Mouse (Mus musculus): Measurements from ENCODE around the gene Tirap. TPM values are rescaled to one million over a fixed set of nuclear protein-coding genes. Genes with fewer than 3 reads are reported as not detected.
A peak's percentile ranks its signal among the peaks of the same experiment; 100 is the strongest.

Tirap gene
- total RNA-seq (2022), result 1 to 10 TPM; 2.6 to 6.6 (median 3.2) TPM

DNA sequence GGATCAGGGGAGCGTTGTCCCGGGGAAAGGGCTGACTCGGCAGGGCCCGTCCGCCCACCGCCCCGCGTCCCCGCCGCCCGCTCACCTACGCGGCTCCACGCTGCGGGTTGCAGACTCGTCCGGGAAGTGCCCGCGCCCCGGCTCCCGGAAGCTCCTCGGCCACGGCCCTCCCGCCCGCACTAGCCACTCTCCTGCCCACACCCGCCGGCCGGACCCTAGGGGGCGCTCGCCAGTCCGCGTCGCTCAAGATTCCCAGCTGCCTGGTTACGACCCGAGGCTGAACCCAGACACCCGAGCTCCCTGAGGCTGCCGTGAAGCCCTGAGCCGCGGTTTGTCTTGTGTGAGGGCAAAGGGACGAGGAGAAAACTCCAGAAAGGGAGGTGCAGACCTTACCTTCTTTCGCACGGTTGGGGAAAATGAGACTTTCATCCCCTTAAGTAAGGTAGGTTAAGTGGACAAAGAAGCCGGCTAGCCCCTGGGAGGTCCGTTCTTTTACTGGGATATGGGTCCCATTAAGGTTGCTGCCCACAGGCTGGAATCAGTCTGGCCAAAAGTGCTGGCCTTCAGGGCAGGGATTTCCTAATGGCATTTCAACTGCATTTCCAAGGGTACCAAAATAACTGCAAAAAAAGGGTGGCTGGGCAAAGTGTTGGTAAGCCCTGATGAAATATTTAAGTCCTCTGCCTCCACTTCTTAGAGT, at the start of gene Tirap, which contains the start of gene Srpr:
Gene Tirap (minus strand): TSS at position 520 of the 700 bp plus-strand sequence.
Gene Srpr (plus strand): TSS at position 404 of the 700 bp plus-strand sequence.
- DNase-seq (ENCODE audit: low spot score in 2 of 2), result peak; percentile 61 to 71

DNA sequence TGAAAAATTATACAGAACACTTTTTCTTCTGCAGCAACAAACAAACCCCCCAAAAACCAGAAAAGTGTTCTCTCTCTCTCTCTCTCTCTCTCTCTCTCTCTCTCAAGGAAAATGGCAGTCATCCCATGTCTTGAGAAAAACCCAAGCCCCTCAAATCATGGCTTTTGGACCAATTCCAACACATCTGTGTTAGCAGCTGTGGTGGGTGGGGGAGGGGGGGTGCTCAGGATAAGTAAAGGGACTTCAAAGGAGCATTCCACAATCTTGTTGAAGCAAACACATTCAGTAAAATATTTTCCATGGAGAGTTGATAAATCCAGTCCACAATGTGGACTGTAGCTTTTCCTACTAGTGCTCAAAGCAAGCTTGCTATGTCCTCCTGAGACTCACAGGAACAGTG, 49.4 kb upstream of the Tirap start:
- DNase-seq (ENCODE audit: low spot score in 2 of 2), result no peak

DNA sequence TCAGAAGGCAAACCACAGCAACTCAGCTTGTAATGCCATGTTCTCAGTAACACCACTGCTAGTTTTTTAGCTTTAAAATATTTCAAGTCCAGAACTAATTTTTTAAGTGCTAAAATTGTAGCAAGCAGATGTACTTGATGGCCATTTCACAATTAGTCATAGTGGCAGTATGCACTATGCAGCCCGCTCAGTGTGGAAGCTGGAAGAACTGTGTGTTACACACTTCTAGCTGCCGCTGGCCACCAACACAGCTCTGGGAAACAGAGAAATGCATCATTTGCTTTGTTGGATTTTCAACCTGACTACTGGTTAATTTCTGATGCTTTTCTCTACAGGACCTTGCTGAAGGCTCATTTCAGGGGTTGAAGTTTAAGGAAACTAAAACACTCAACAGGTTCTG, 47.3 kb upstream of the Tirap start:
- no peak for DNase-seq (ENCODE audit: low spot score in 2 of 2)

DNA sequence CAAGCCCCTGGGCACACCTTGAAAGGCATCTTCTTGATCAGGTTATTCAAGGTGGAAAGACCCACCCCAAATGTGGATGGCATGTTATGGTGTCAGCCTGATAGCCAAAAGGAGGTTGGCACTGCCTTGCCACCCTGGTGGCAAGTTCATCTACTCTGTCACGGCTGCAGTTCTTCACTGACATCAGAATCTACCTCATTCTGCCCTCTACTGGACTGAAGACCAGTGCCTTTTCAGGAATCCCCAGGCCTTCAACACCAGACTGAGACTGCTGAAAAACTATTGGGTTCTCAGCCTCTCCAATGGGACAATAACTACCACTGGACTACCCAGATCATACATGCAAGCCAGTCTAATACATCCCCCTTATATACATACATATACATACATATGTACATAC, 39.6 kb upstream of the Tirap start:
- no peak for DNase-seq (ENCODE audit: low spot score in 2 of 2)

DNA sequence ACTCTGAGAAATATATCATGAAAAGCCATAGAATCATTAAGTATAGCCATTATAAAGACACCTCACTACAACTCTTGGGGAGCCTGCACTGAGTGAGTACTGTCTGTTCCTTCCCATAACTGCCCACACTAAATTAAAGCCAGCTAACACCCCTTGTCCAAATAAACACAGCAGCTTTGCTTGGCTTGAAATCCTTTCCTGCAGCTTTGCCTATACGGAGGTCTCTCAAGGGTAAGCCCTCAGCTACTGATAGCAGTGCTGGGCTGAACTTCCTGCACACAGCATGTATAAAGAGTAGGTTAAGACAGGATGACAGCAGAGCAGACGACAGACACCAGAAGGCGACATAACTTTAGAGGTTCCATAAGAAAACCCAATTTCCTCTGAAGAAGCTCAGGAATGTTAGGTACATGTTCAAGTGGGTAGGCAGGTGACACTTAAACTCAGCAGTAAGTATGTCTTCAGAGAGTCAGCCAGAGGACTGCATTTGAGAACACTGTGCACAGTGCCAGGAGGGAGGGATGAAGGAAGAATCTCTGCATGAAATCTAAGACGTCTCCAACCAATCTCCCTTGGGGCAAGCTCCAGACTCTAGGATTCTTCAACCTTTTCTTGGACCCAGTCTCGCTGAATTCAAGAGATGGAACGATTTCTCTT, 39.0 kb upstream of the Tirap start:
- DNase-seq (ENCODE audit: low spot score in 2 of 2), result no peak

DNA sequence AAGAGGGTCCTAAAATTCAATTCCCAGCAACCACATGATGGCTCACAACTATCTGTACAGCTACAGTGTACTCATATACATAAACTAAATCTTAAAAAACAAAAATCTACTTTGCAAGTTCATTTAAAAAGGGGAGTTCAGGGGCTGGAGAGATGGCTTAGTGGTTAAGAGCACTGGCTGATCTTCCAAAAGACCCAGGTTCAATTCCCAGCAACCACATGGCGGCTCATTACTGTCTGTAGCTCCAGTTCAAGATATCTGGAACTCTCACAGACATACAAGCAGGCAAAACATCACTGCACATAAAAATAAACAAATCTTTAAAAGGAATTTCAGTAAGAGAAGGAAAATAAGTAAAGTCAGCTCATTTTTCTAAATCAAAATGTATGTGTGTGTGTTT, 38.3 kb upstream of the Tirap start:
- no peak for DNase-seq (ENCODE audit: low spot score in 2 of 2)

- no peak for DNase-seq (ENCODE audit: low spot score in 2 of 2)
Measured at GRCm38 (mm10) chr9:35235996-35236395, 35.9 kb upstream of the Tirap start.

DNA sequence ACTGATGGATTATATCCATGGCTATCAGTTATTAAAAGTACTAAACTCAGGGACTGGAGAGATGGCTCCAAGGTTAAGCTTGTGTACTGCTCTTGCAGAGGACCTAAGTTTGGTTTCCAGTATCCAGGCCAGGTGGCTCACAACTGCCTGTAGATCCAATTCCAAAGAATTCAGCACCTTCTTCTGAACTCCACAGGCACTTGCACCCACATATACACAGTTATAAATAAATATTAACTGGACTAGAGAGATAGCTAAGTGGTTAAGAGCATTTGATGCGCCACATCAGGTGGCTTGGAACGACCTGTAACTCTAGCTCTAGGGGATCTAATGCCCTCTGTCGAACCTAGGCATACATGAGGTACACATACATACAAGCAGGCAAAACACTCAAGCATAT, 28.6 kb upstream of the Tirap start:
- no peak for DNase-seq (ENCODE audit: low spot score in 2 of 2)

DNA sequence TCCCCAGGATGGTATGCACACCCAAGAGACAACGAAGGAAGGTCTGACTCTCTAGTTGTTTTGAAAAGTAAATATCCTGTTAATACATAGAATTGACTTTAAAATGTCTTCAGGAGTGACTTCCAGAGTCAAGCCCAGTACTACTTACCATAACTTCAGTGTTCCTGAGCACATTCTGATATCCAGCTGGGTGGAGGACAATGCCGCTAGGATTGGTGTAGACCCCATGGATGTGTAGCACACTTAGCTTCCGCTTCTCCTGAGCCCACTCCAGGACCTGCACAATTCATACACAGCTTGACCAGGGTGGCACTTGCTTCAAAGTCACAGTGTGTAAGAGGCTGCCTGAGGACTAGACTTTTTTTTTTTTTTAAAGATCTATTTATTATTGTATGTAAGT, 23.4 kb upstream of the Tirap start:
- no peak for DNase-seq (ENCODE audit: low spot score in 2 of 2)

DNA sequence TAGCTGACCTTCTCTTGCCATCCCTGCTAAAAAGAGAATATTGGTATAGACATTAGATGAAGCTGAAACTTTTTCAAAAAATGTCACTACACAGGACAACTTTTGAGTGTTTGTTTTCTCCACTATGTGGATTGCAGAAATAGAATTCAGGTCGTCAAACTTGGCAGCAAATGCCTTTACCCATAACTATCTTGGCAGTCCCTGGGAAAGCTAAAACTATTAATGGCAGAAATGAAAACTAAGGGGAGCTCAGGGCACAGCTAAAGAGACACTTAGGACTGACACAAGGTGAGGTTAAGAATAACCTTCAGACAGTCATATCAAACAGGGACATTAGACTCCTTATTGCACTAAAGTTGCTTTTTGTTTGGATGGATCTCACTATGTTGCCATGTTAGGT, 17.9 kb upstream of the Tirap start:
- DNase-seq (ENCODE audit: low spot score in 2 of 2), result no peak

- DNase-seq (ENCODE audit: low spot score in 2 of 2), result no peak
Measured at GRCm38 (mm10) chr9:35211573-35212511, 11.8 kb upstream of the Tirap start.

DNA sequence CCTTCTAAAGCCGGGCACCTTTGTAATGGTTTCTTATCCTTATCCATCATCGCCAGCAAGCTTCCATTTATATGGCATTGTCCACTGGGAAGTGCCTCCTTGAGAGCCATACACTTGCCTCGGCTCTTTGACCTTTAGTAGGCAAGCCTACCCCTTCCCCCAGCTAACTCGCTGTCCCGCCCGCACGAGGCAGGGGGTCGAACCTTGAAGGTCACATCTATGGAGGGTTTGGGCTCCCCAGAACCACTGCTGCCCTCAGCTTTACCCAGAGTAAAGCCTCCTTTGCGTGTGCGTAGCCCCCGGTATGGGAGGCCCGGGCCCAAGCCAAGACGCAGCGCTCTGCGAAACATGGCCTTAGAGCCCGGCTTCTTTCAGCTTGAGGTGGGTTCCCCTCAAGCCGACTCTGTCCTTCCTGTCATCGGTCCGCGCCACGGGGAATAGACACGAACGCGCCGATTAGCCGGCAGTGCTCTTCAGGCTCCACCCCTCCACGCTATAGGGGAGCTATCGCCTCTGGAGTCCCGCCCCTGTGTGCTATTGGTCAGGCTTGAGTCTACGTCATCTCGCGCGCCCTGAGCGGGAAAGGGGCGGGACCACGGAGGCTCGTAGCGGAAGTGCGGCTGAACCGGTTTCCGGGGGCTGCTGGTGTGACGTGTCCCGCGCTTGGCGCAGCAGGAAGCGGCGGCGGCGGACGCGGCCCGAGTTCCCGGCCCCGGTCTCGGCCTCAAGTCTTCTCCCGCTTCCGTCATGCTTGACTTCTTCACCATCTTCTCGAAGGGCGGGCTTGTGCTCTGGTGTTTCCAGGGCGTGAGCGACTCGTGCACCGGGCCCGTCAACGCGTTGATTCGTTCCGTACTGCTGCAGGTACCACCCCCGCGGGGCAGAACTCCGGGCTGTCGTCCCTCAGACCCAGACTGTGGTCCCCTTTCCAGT, 10.7 kb upstream of the Tirap start, which contains the start of gene Foxred1:
Gene Foxred1 (minus strand): TSS at position 514 of the 933 bp plus-strand sequence.
- peak; percentile 98 to 99 for DNase-seq (ENCODE audit: low spot score in 2 of 2)

DNA sequence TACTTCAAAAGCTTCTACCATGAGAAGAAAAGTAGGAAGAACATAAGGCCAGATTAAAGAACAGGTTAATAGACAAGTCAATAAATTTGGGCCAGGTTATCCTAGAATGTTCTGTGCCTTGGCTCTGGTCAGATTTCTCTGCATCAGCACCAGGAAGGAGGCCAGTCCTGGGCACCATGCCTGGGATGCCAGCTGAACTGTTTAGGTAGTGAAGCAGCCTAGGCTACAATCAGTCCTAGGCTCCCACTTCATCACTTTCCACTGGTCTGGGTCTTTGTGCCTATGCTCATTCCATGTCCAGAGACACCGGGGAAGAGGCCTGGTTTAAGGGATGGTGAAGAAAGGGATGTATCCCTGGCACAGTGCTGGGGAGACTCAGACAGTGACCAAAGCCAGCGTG, 4.3 kb upstream of the Tirap start:
- DNase-seq (ENCODE audit: low spot score in 2 of 2), result no peak

DNA sequence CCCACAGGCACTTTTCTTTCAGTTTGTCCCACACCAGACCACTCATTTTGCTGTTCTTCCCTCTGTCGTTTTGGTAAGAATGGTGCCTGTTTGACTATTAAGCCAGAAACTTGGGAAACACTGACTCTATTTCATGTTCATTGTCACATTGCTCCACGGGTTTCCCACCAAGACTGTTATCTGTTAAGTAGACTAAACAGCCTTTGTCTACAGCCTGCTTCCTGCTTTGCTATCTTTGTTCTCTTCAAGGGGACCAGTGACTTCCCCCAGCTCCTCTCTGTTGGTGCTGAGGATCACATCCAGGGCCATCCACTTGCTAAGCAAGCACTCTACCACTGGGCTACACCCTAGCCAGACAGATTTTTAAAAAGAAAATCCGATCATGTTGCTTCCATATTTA, 3.4 kb upstream of the Tirap start:
- DNase-seq (ENCODE audit: low spot score in 2 of 2), result no peak

DNA sequence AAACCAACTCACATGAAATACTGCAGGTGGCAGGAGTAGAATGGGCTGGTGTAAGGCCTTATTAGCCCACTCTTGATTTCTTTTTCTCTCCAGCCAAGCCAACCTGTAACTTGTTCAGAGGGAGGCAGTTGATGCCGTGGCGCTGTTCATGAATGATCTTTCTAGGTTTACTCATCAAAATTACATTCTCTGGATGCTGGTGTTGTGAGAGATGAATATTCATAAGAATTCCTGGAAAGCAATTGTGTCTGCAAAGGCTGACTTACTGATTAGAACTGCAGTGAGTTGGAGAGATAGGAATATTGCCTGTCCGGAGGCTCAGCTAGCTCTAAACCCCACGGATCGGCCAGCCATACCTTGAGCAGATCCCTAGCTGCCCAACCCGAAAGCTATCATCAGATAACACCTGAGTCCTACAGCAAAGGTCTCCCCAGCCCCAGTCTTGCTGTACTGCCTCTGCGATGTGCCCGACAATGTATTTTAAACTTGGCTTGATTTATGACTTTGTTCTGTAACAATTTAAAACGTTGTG, 504 bp upstream of the Tirap start:
- DNase-seq (ENCODE audit: low spot score in 2 of 2), result no peak

DNA sequence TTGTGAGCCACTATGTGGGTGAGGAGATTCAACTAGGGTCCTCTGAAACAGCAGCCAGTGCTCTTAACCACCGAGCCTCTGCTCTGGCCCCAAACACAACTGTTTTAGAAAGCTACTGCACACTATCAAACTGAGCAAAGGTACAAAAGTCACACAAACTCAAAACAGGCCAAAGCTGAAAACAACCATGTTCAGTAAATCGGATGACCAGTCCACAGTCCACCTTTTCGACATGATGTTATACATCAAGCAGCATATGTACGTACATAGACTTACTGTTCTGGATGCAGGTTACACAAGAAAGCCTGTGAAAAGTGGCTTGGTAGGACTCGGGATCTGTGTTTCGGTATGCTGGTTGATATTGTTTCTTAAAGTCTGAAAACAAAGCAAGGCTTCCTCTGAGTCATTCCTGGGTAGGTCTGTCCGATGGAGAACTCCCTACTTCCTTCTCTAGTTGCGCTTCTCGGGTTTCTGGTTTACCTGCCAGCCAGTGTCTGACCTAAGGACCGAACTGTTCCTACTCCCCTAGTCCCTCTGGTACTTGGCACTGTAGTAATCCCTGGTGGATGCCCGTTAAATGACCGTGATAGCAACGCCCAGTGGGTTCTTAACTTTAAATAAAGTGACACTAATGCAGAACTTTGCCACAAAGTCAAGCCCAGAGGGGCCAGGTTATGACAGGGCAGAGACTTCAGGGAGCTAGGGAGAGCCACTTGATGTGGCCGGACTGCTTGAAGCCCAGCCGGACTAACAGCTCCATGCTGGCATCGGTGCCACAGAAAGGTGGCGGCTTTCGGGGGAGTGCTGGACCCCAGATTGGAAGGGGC, 933 bp downstream of the Tirap start:
- no peak for DNase-seq (ENCODE audit: low spot score in 2 of 2)

DNA sequence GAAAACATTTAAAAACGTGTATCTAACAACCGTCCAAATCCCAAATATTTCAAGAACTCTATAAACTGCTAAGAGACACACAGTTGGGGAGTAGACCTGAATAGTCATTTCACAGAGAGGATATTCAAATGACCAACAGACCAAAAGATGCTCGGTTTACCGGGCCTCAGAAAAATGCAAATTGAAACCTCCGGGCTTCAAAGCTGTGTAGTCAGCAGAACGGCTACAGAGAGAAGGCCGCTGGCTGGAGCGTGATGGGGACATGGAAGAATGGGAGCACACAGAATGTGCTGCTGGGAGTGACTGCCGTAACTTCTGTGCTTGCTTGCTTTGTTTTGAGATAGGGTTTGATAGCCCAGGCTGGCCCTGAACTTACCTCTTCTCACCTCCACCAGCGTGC, 1.7 kb downstream of the Tirap start:
- DNase-seq (ENCODE audit: low spot score in 2 of 2), result no peak

GRCm38 (mm10) chr9:35197625-35198024, 2.5 kb downstream of the Tirap start:
- no peak for DNase-seq (ENCODE audit: low spot score in 2 of 2)

DNA sequence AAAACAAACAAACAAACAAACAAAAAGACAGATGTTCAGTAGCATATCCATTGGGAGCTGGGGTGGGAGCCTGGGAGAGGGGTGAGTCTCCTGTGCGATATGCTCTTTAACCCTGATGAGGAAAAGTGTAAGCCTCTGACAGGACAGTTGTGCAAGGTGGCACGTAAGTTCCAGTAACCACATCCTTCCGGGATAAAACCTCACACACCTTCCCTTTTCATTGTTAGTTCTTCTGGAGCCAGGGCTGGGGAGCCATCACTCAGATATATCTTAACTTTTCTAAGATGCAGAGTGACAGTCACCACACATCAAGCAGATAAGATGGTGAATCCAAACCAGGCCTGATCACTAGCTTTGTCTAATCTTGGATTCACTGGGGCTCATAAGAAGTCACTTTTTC, 6.0 kb downstream of the Tirap start:
- DNase-seq (ENCODE audit: low spot score in 2 of 2), result no peak

All from layer of hippocampus, adult 8-10 months (tissue).